Mouse (Mus musculus) embryonic fibroblast, embryonic 13.5 days (primary cell): ENCODE measurements around the gene Akap2.

Experiments
- CTCF ChIP-seq: IDR thresholded peaks from 2 replicates; pipeline ENCODE4 v1.5.1; 2011; ENCODE audit warnings: mild to moderate bottlenecking, control low read depth, low read length, moderate library complexity, borderline replicate concordance; ENCODE audit not compliant: insufficient read depth
- POLR2A ChIP-seq: IDR thresholded peaks from 2 replicates; pipeline ENCODE4 v1.6.1; 2011; ENCODE audit warnings: low read depth, mild to moderate bottlenecking, control low read depth, low read length, moderate library complexity

- TF ChIP-seq CTCF (no peak), POLR2A (no peak)
These were observed 33.2 kb downstream of the Akap2 start for GRCm38 (mm10) chr4:57750651-57751050.
